Mouse (Mus musculus): ENCODE data around the gene Ptov1. TPM values are rescaled to one million over a fixed set of nuclear protein-coding genes. Genes with fewer than 3 reads are reported as not detected.
A peak's percentile ranks its signal among the peaks of the same experiment; 100 is the strongest.

Ptov1 gene
- total RNA-seq, 2 experiments from 2014 or later, result 32.1 to 67.0 TPM

DNA sequence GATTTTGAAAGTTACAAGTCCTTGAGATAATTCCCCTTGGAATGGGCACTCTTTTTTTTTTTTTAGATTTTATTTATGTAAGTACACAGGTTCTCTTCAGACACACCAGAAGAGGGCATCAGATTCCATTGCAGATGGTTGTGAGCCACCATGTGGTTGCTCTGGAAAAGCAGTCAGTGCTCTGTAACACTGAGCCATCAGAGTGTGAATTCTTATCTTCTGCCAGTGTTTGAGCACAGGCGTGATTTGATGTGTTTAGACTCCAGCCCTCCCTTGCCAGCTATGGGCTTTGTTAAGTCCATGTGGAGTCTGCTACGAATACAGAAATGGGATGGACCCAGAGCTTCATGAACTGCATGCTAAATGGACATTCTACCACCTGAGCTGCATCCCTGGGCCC is 51.4 kb downstream of the Ptov1 start:
- no peak for ATAC-seq (replicated peaks; ENCODE audit: poor library complexity, severe bottlenecking)

DNA sequence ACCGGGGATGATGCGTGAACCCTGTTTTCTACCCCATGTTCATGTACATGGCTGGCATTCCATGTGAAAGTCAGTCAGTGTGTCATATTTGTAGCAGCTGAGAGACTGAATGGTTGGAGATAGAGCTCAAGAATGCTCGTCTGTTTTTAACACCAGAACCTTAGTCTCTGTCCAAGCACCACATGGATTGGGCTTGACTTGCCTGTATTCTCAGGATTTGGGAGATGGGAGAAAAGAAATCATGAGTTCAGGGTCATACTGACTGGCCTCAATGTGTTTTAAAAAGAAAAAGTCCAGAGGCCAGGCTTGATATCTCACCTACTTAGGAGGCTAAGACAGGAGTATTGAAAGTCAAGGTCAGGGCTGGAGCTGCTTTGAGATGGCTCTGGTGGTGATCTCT is 52.1 kb downstream of the Ptov1 start:
- no peak for ATAC-seq (replicated peaks; ENCODE audit: poor library complexity, severe bottlenecking)

- peak; percentile 10; the same call in 1 of the 2 replicates for ATAC-seq (replicated peaks; ENCODE audit: poor library complexity, severe bottlenecking)
Observed at GRCm38 (mm10) chr7:44816470-44817021, 53.0 kb downstream of the Ptov1 start, which contains the start of gene Atf5. TSS of gene Atf5 (minus strand) at chr7:44816658.

DNA sequence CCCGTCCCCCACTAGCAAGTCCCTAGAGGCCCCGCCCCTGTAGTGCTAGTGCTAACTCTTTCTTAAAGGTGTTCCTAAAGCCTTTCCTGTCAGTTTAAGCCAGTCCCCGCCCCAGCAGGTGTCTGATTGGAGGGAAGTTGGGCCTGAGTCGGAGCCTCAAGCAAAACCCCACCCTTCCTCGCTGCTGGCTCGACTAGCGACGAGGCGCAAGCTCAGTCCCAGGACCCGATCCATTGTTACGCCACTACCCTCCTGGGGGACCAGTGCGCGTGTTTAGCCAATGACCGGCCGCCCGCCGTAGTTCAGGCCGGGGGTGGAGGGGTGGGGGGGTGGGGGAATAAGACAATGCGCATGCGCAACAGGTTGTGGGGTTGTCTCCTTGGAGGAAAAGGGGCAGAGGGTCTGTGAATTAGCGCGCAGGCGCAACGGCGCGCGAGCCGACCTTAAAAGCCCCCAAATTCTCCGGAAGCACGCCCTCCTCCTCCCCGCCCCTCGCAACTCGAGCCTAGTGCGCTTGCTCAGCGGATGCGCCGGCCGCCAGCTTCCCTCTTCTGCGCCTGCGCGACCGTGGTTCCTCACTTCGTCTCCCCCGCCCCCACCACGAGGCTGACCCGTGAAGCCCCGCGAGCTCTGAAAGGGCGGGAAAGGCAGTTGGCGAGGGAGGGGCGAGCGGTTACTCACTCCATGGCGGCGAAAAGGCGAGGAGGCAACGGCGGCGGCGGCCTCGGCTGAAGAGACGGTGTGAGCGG is 53.7 kb downstream of the Ptov1 start, which contains the start of the genes Nup62 and Il4i1:
Nup62 (plus strand) TSS at position 368 of the 749 bp plus-strand sequence.
Il4i1 (plus strand) TSS at position 667 of the 749 bp plus-strand sequence.
- ATAC-seq (replicated peaks; ENCODE audit: poor library complexity, severe bottlenecking), result peak; percentile 86

- ATAC-seq (replicated peaks; ENCODE audit: poor library complexity, severe bottlenecking), result no peak
Observed at GRCm38 (mm10) chr7:44814952-44815553, 54.5 kb downstream of the Ptov1 start.

DNA sequence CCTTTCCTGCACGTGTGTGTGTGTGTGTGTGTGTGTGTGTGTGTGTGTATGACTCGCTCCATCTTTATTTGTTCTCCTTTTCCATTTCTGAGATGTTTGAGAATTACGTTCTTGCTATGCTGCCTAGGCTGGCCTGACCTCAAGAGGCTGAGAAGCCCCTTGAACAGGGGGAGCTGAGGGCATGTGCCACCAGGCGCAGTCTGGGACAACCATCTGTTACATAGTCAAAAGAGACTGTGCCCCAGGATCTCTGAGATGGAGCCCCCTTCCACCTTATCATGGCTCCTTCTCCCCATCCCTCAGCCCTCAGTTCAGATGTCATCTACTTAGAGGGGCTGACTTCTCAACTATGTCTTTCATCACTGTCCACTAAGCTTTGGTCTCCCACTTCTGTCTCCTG is 55.2 kb downstream of the Ptov1 start:
- ATAC-seq (replicated peaks; ENCODE audit: poor library complexity, severe bottlenecking), result no peak

GRCm38 (mm10) chr7:44813985-44814384 is 55.6 kb downstream of the Ptov1 start:
- no peak for ATAC-seq (replicated peaks; ENCODE audit: poor library complexity, severe bottlenecking)

Other genes starting within 250 kb of the Ptov1 start
- not detected in 2 replicates for gene Myh14, start 198.9 kb downstream of the Ptov1 start, total RNA-seq (2014; fragmentation: Nextera tagmentation)
- not detected in 2 replicates for gene Myh14, start 198.9 kb downstream of the Ptov1 start, total RNA-seq (2017)
- gene Izumo2, start 161.0 kb downstream of the Ptov1 start, total RNA-seq (2014; fragmentation: Nextera tagmentation), result not detected in 2 replicates
- gene Izumo2, start 161.0 kb downstream of the Ptov1 start, total RNA-seq (2017), result not detected in 2 replicates
- 45.0 and 52.3 TPM in 2 replicates for gene Vrk3, start 121.4 kb downstream of the Ptov1 start, total RNA-seq (2014; fragmentation: Nextera tagmentation)
- 27.4 and 34.8 TPM in 2 replicates for gene Vrk3, start 121.4 kb downstream of the Ptov1 start, total RNA-seq (2017)
- gene Zfp473, start 118.7 kb downstream of the Ptov1 start, total RNA-seq (2014; fragmentation: Nextera tagmentation), result 1.6 and 6.2 TPM in 2 replicates
- 2.0 and 2.2 TPM in 2 replicates for gene Zfp473, start 118.7 kb downstream of the Ptov1 start, total RNA-seq (2017)
- gene Nup62, start 53.7 kb downstream of the Ptov1 start, total RNA-seq (2014; fragmentation: Nextera tagmentation), result 81.8 and 83.0 TPM in 2 replicates
- gene Nup62, start 53.7 kb downstream of the Ptov1 start, total RNA-seq (2017), result 120 and 167 TPM in 2 replicates
- gene Il4i1, start 53.4 kb downstream of the Ptov1 start, total RNA-seq (2014; fragmentation: Nextera tagmentation), result 1.2 TPM in 1 of 2 replicates, not detected in the other
- 0.15 and 0.22 TPM in 2 replicates for gene Il4i1, start 53.4 kb downstream of the Ptov1 start, total RNA-seq (2017)
- 5.6 and 8.5 TPM in 2 replicates for gene Atf5, start 53.1 kb downstream of the Ptov1 start, total RNA-seq (2014; fragmentation: Nextera tagmentation)
- 3.8 and 6.8 TPM in 2 replicates for gene Atf5, start 53.1 kb downstream of the Ptov1 start, total RNA-seq (2017)
- gene Akt1s1, start 20.8 kb downstream of the Ptov1 start, total RNA-seq (2014; fragmentation: Nextera tagmentation), result 18.2 and 25.0 TPM in 2 replicates
- gene Akt1s1, start 20.8 kb downstream of the Ptov1 start, total RNA-seq (2017), result 22.8 and 26.5 TPM in 2 replicates
- 18.1 and 22.6 TPM in 2 replicates for gene Tbc1d17, start 20.7 kb downstream of the Ptov1 start, total RNA-seq (2014; fragmentation: Nextera tagmentation)
- gene Tbc1d17, start 20.7 kb downstream of the Ptov1 start, total RNA-seq (2017), result 15.5 and 19.3 TPM in 2 replicates
- 61.3 and 65.7 TPM in 2 replicates for gene Pnkp, start 12.6 kb downstream of the Ptov1 start, total RNA-seq (2014; fragmentation: Nextera tagmentation)
- gene Pnkp, start 12.6 kb downstream of the Ptov1 start, total RNA-seq (2017), result 51.0 and 79.6 TPM in 2 replicates
- 26.7 and 51.2 TPM in 2 replicates for gene Med25, start 22.9 kb upstream of the Ptov1 start, total RNA-seq (2014; fragmentation: Nextera tagmentation)
- 9.2 and 15.6 TPM in 2 replicates for gene Med25, start 22.9 kb upstream of the Ptov1 start, total RNA-seq (2017)
- 13.6 TPM in 2 replicates for gene Fuz, start 26.3 kb upstream of the Ptov1 start, total RNA-seq (2014; fragmentation: Nextera tagmentation)
- gene Fuz, start 26.3 kb upstream of the Ptov1 start, total RNA-seq (2017), result 16.5 and 18.0 TPM in 2 replicates
- 40.8 and 84.2 TPM in 2 replicates for gene Ap2a1, start 59.7 kb upstream of the Ptov1 start, total RNA-seq (2014; fragmentation: Nextera tagmentation)
- 28.6 and 30.1 TPM in 2 replicates for gene Ap2a1, start 59.7 kb upstream of the Ptov1 start, total RNA-seq (2017)
- not detected in 2 replicates for gene Tsks, start 73.4 kb upstream of the Ptov1 start, total RNA-seq (2014; fragmentation: Nextera tagmentation)
- 0.17 TPM in 1 of 2 replicates, not detected in the other for gene Tsks, start 73.4 kb upstream of the Ptov1 start, total RNA-seq (2017)
- not detected in 2 replicates for gene Cpt1c, start 105.1 kb upstream of the Ptov1 start, total RNA-seq (2014; fragmentation: Nextera tagmentation)
- not detected in 2 replicates for gene Cpt1c, start 105.1 kb upstream of the Ptov1 start, total RNA-seq (2017)
- gene Prmt1, start 116.8 kb upstream of the Ptov1 start, total RNA-seq (2014; fragmentation: Nextera tagmentation), result 104 and 115 TPM in 2 replicates
- 138 and 190 TPM in 2 replicates for gene Prmt1, start 116.8 kb upstream of the Ptov1 start, total RNA-seq (2017)
- gene Irf3, start 127.9 kb upstream of the Ptov1 start, total RNA-seq (2014; fragmentation: Nextera tagmentation), result 76.6 and 105 TPM in 2 replicates
- gene Irf3, start 127.9 kb upstream of the Ptov1 start, total RNA-seq (2017), result 87.5 and 88.9 TPM in 2 replicates
- gene Bcl2l12, start 128.9 kb upstream of the Ptov1 start, total RNA-seq (2014; fragmentation: Nextera tagmentation), result 19.4 and 57.9 TPM in 2 replicates
- 18.4 and 32.9 TPM in 2 replicates for gene Bcl2l12, start 128.9 kb upstream of the Ptov1 start, total RNA-seq (2017)
- 28.6 and 29.8 TPM in 2 replicates for gene Scaf1, start 146.6 kb upstream of the Ptov1 start, total RNA-seq (2014; fragmentation: Nextera tagmentation)
- 15.7 and 17.8 TPM in 2 replicates for gene Scaf1, start 146.6 kb upstream of the Ptov1 start, total RNA-seq (2017)
- 2.3 and 7.8 TPM in 2 replicates for gene Rras, start 148.2 kb upstream of the Ptov1 start, total RNA-seq (2014; fragmentation: Nextera tagmentation)
- gene Rras, start 148.2 kb upstream of the Ptov1 start, total RNA-seq (2017), result 1.0 and 1.4 TPM in 2 replicates
- gene Prr12, start 183.1 kb upstream of the Ptov1 start, total RNA-seq (2014; fragmentation: Nextera tagmentation), result 21.1 and 29.6 TPM in 2 replicates
- 1.7 and 4.1 TPM in 2 replicates for gene Prr12, start 183.1 kb upstream of the Ptov1 start, total RNA-seq (2017)
- gene Nosip, start 192.6 kb upstream of the Ptov1 start, total RNA-seq (2014; fragmentation: Nextera tagmentation), result 42.2 and 57.2 TPM in 2 replicates
- gene Nosip, start 192.6 kb upstream of the Ptov1 start, total RNA-seq (2017), result 49.4 and 63.1 TPM in 2 replicates
- gene Prrg2, start 192.9 kb upstream of the Ptov1 start, total RNA-seq (2014; fragmentation: Nextera tagmentation), result 6.8 and 9.4 TPM in 2 replicates
- 4.8 and 5.3 TPM in 2 replicates for gene Prrg2, start 192.9 kb upstream of the Ptov1 start, total RNA-seq (2017)
- 2.2 and 11.6 TPM in 2 replicates for gene Rcn3, start 222.4 kb upstream of the Ptov1 start, total RNA-seq (2014; fragmentation: Nextera tagmentation)
- 4.1 and 7.0 TPM in 2 replicates for gene Rcn3, start 222.4 kb upstream of the Ptov1 start, total RNA-seq (2017)
- gene Fcgrt, start 234.1 kb upstream of the Ptov1 start, total RNA-seq (2014; fragmentation: Nextera tagmentation), result 2.1 and 3.8 TPM in 2 replicates
- gene Fcgrt, start 234.1 kb upstream of the Ptov1 start, total RNA-seq (2017), result 2.7 and 3.6 TPM in 2 replicates

Data from granulocyte monocyte progenitor cell, adult 5-6 weeks (primary cell).